Comparison of ENCODE assay signal across 18 mouse cellular contexts in genomic region chr13:39211076-39211475, GRCm38 (mm10).
"Had no signal": no experiment of that assay in that cellular context is flagged by ENCODE, and none has a peak within 500 bp of the region (broad histone marks: within the 10 kb centered on the region; RNA-seq: fewer than 3 reads in every experiment).

No protein-coding gene starts in this region.

- H3K4me2 ChIP-seq: lung, embryonic 14.5 days; midbrain, embryonic 12.5 days; neural tube, embryonic 13.5 days; neural tube, embryonic 15.5 days had no signal

- ATAC-seq: midbrain, embryonic 16.5 days had no signal

- H3K9me3 ChIP-seq: midbrain, embryonic 12.5 days; neural tube, embryonic 13.5 days; neural tube, embryonic 15.5 days had no signal

- DNase-seq: lung, adult 18-20 months; lung, embryonic 14.5 days; lung, postnatal 10 days; lung, postnatal 4 days; midbrain, embryonic 14.5 days; retina, postnatal 1 day; right cerebral cortex, adult 18-20 months; right cerebral cortex, postnatal 25 days; right cerebral cortex, postnatal 4 days; spleen, adult 18-20 months; thymus, adult 18-20 months; thymus, postnatal 14 days; thymus, postnatal 36 days had no signal

- H3K4me1 ChIP-seq: midbrain, embryonic 12.5 days; neural tube, embryonic 13.5 days; neural tube, embryonic 15.5 days had no signal

- H3K27ac ChIP-seq: midbrain, embryonic 12.5 days; neural tube, embryonic 13.5 days; neural tube, embryonic 15.5 days had no signal

- H3K36me3 ChIP-seq: midbrain, embryonic 12.5 days; neural tube, embryonic 13.5 days; neural tube, embryonic 15.5 days had no signal

- H3K4me3 ChIP-seq: midbrain, embryonic 12.5 days; myocyte; neural tube, embryonic 13.5 days; neural tube, embryonic 15.5 days had no signal

- H3K27me3 ChIP-seq: midbrain, embryonic 12.5 days; neural tube, embryonic 13.5 days; neural tube, embryonic 15.5 days had no signal

- H3K9ac ChIP-seq: lung, embryonic 14.5 days; midbrain, embryonic 12.5 days; neural tube, embryonic 13.5 days; neural tube, embryonic 15.5 days had no signal
